Mouse (Mus musculus) WW6 (cell line): ENCODE results near the gene Nceh1.
"Not testable (repeated sequence)": the region's sequence is repeated elsewhere in the genome, so short reads cannot be mapped to it uniquely, and the experiment has no call there.

Source experiments
- DNase-seq: peaks from one replicate; pipeline ENCODE4 v3.0.0-alpha.2; 2013; ENCODE audit warnings: low read depth, low spot score

The Nceh1 gene

GRCm38 (mm10) chr3:27228530-27229309 is 46.0 kb downstream of the Nceh1 start:
- no peak for DNase-seq

- DNase-seq = no peak
These were observed 50.6 kb downstream of the Nceh1 start for GRCm38 (mm10) chr3:27233361-27233760.

- no peak for DNase-seq
These were observed 51.1 kb downstream of the Nceh1 start for GRCm38 (mm10) chr3:27233841-27234240.

GRCm38 (mm10) chr3:27234976-27235375 is 52.2 kb downstream of the Nceh1 start:
- no peak for DNase-seq

- DNase-seq = no peak
These were observed 54.5 kb downstream of the Nceh1 start for GRCm38 (mm10) chr3:27237226-27237625.

GRCm38 (mm10) chr3:27238563-27238962 is 55.8 kb downstream of the Nceh1 start:
- DNase-seq = no peak

GRCm38 (mm10) chr3:27239568-27239967 is 56.8 kb downstream of the Nceh1 start:
- DNase-seq = no peak

GRCm38 (mm10) chr3:27241864-27242263 is 59.1 kb downstream of the Nceh1 start:
- no peak for DNase-seq

GRCm38 (mm10) chr3:27246166-27246565 is 63.4 kb downstream of the Nceh1 start:
- DNase-seq = no peak

- DNase-seq = no peak
These were observed 65.0 kb downstream of the Nceh1 start for GRCm38 (mm10) chr3:27247785-27248184.

GRCm38 (mm10) chr3:27249030-27249429 is 66.3 kb downstream of the Nceh1 start:
- DNase-seq = no peak

GRCm38 (mm10) chr3:27250936-27251335 is 68.2 kb downstream of the Nceh1 start:
- no peak for DNase-seq

GRCm38 (mm10) chr3:27258461-27258860 is 75.7 kb downstream of the Nceh1 start:
- DNase-seq = no peak

GRCm38 (mm10) chr3:27260393-27260792 is 77.6 kb downstream of the Nceh1 start:
- no peak for DNase-seq

- no peak for DNase-seq
These were observed 84.6 kb downstream of the Nceh1 start for GRCm38 (mm10) chr3:27267327-27267726.

GRCm38 (mm10) chr3:27267887-27268286 is 85.1 kb downstream of the Nceh1 start:
- DNase-seq = no peak

GRCm38 (mm10) chr3:27269151-27269550 is 86.4 kb downstream of the Nceh1 start:
- DNase-seq = no peak

GRCm38 (mm10) chr3:27270160-27270962 is 87.6 kb downstream of the Nceh1 start:
- DNase-seq = no peak

- DNase-seq = no peak
These were observed 90.4 kb downstream of the Nceh1 start for GRCm38 (mm10) chr3:27272926-27273745.

GRCm38 (mm10) chr3:27279286-27279925 is 96.6 kb downstream of the Nceh1 start:
- not testable (repeated sequence) for DNase-seq

- DNase-seq = no peak
These were observed 97.5 kb downstream of the Nceh1 start for GRCm38 (mm10) chr3:27280280-27280749.
